Mouse (Mus musculus) stomach, postnatal 0 days (tissue): ENCODE measurements at regions not wholly inside any gene's neighbourhood (a gene's known extent, or its start where the extent isn't known, plus 50 kb on each side); places are given as distances from the start of the nearest gene placed in this dataset.

Source experiments
- CTCF ChIP-seq: IDR thresholded peaks from 2 replicates; pipeline ENCODE4 v1.5.1; 2016; ENCODE audit warnings: antibody characterized with exemption, low read depth, mild to moderate bottlenecking, moderate library complexity
- EP300 ChIP-seq: optimal IDR thresholded peaks from 2 replicates; pipeline ENCODE3; 2016; ENCODE audit warnings: antibody characterized with exemption

GRCm38 (mm10) chr13:90473041-90473825 is 383.8 kb upstream of the Xrcc4 start:
- no peak for TF ChIP-seq CTCF
- TF ChIP-seq EP300, result no peak
